Mouse (Mus musculus): ENCODE results near the gene Rab19. TPM values are rescaled to one million over a fixed set of nuclear protein-coding genes. Genes with fewer than 3 reads are reported as not detected.
"Not testable (repeated sequence)": the region's sequence is repeated elsewhere in the genome, so short reads cannot be mapped to it uniquely, and the experiment has no call there.

Gene Rab19
- polyA plus RNA-seq, 1 experiment from 2014 or later: 6.9 TPM

DNA sequence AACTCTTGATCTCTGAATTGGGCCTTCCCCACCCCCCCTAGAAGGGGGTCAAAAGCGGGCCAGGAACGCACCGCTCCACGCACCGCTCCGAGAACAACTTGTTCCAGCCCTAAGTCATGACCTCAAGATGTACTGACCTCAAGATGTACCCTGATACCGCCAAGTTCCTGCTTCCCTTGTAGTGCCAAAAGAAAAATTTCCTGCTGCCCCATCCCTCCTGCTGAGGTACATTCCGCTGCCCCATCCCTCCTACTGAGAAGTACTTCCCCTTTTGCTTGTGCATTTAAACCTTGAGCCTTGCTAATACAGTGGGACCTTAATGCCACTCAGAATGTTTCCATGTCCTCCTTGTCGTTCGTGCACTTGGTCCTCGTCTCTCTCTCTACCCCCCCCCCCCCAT lies 49.7 kb downstream of the Rab19 start:
- TF ChIP-seq EP300 (IDR thresholded peaks at IDR 0.05): no peak
- H3K9me3 ChIP-seq (ENCODE audit: low read length): no peaks in the 10 kb centered on the region
- H3K36me3 ChIP-seq (ENCODE audit: insufficient read depth, low read length): no peaks in the 10 kb centered on the region
- H3K4me3 ChIP-seq (ENCODE audit: low read depth, low read length): no peak overlapping the region
- no peak overlapping the region for H3K9ac ChIP-seq (replicated peaks; ENCODE audit: low read depth)
- no peak for DNase-seq (ENCODE audit: low spot score)
- no peak overlapping the region for H3K27ac ChIP-seq (ENCODE audit: low read length)
- H3K27me3 ChIP-seq (replicated peaks; ENCODE audit: insufficient read depth, low read length): no peaks in the 10 kb centered on the region
- H3K4me2 ChIP-seq (replicated peaks; ENCODE audit: low read depth, low read length): no peak overlapping the region
- ATAC-seq: no peak
- WGBS: 70% methylated on average over 11 of the region's 11 CpGs
- H3K4me1 ChIP-seq (ENCODE audit: insufficient read depth, low read depth, low read length): no peaks in the 10 kb centered on the region

- TF ChIP-seq EP300 (IDR thresholded peaks at IDR 0.05): no peak
- no peak for TF ChIP-seq CTCF (IDR thresholded peaks at IDR 0.05)
Observed at GRCm38 (mm10) chr6:39433174-39433573, 52.2 kb downstream of the Rab19 start.

GRCm38 (mm10) chr6:39433701-39434100 lies 52.7 kb downstream of the Rab19 start:
- TF ChIP-seq EP300 (IDR thresholded peaks at IDR 0.05): no peak
- no peak for TF ChIP-seq CTCF (IDR thresholded peaks at IDR 0.05)
- H3K4me2 ChIP-seq (replicated peaks; ENCODE audit: low read depth, low read length): no peak overlapping the region
- ATAC-seq: no peak

More at GRCm38 (mm10) chr6:39433174-39433573, 52.2 kb downstream of the Rab19 start:
- Histone ChIP-seq H3K4me3 (ENCODE audit: low read depth, low read length) (no peak overlapping the region), H3K9ac (replicated peaks; ENCODE audit: low read depth) (no peak overlapping the region), H3K36me3 (ENCODE audit: insufficient read depth, low read length) (no peaks in the 10 kb centered on the region), H3K27ac (ENCODE audit: low read length) (no peak overlapping the region), H3K4me2 (replicated peaks; ENCODE audit: low read depth, low read length) (no peak overlapping the region), H3K9me3 (ENCODE audit: low read length) (no peaks in the 10 kb centered on the region), H3K4me1 (ENCODE audit: insufficient read depth, low read depth, low read length) (no peaks in the 10 kb centered on the region), H3K27me3 (replicated peaks; ENCODE audit: insufficient read depth, low read length) (no peaks in the 10 kb centered on the region)
- ATAC-seq (no peak), DNase-seq (ENCODE audit: low spot score) (no peak)
- 70% methylated on average over 4 of the region's 4 CpGs for WGBS

GRCm38 (mm10) chr6:39434111-39434885 lies 53.3 kb downstream of the Rab19 start:
- no peaks in the 10 kb centered on the region for H3K4me1 ChIP-seq (ENCODE audit: insufficient read depth, low read depth, low read length)
- 80% methylated on average over 2 of the region's 2 CpGs for WGBS
- no peaks in the 10 kb centered on the region for H3K36me3 ChIP-seq (ENCODE audit: insufficient read depth, low read length)
- no peaks in the 10 kb centered on the region for H3K9me3 ChIP-seq (ENCODE audit: low read length)
- no peak overlapping the region for H3K4me3 ChIP-seq (ENCODE audit: low read depth, low read length)
- DNase-seq (ENCODE audit: low spot score) (no peak), ATAC-seq (no peak)
- TF ChIP-seq CTCF (IDR thresholded peaks at IDR 0.05): no peak
- TF ChIP-seq EP300 (IDR thresholded peaks at IDR 0.05): no peak
- no peak overlapping the region for H3K27ac ChIP-seq (ENCODE audit: low read length)
- no peak overlapping the region for H3K4me2 ChIP-seq (replicated peaks; ENCODE audit: low read depth, low read length)
- H3K27me3 ChIP-seq (replicated peaks; ENCODE audit: insufficient read depth, low read length): no peaks in the 10 kb centered on the region
- no peak overlapping the region for H3K9ac ChIP-seq (replicated peaks; ENCODE audit: low read depth)

More at GRCm38 (mm10) chr6:39433701-39434100, 52.7 kb downstream of the Rab19 start:
- no peaks in the 10 kb centered on the region for H3K4me1 ChIP-seq (ENCODE audit: insufficient read depth, low read depth, low read length)
- H3K27me3 ChIP-seq (replicated peaks; ENCODE audit: insufficient read depth, low read length): no peaks in the 10 kb centered on the region
- no peak for DNase-seq (ENCODE audit: low spot score)
- H3K36me3 ChIP-seq (ENCODE audit: insufficient read depth, low read length): no peaks in the 10 kb centered on the region
- H3K9ac ChIP-seq (replicated peaks; ENCODE audit: low read depth): no peak overlapping the region
- H3K4me3 ChIP-seq (ENCODE audit: low read depth, low read length): no peak overlapping the region
- H3K27ac ChIP-seq (ENCODE audit: low read length): no peak overlapping the region
- H3K9me3 ChIP-seq (ENCODE audit: low read length): no peaks in the 10 kb centered on the region

DNA sequence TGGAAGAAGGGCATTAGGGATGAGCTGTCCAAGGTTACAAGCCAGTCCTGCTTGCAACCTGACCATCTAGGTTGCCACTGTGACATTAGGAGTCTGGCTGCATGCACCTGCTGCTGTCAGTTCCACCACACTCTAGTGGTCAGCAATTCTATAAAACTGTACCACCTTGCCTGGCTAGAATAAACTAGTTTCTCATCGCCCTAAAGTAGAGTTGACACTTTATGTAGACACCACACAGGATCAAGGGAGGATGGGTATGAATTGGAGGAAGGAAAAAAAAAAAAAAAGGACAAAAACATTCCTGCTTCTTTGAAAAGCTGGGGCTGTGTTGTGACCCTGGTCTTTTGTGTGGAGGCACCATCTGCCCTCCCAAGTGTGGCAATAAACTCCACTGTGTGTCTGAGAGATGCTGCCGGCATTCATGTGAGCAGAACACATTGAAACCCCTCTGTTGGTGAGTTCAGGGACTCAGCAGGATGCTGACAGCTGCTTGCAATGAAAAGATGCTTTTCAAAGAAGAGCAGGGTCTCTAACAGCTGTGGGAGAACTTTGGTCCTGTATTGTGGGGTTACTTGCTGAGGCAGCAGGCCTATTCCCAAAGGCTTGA lies 54.0 kb downstream of the Rab19 start:
- no peaks in the 10 kb centered on the region for H3K36me3 ChIP-seq (ENCODE audit: insufficient read depth, low read length)

DNA sequence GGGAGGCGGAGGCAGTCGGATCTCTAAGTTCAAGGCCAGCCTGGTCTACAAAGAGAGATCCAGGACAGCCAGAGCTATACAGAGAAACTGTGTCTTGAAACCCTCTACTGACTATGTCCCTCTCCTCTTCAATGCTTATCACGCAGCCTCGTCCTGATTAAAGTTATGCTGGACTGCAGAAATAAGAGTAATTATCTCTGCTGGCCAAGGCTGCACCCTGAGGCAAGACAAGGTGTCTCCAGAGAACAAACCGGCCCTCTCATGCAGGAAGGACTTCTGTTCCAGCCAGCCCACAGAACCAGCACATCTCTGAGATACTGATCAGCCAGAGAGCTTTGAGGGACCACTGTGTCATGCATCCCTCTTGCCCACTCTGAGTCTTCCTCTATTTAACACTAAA lies 54.9 kb downstream of the Rab19 start:
- H3K27ac ChIP-seq (ENCODE audit: low read length): no peak overlapping the region
- ATAC-seq (no peak), DNase-seq (ENCODE audit: low spot score) (no peak)
- H3K4me3 ChIP-seq (ENCODE audit: low read depth, low read length): no peak overlapping the region
- no peaks in the 10 kb centered on the region for H3K27me3 ChIP-seq (replicated peaks; ENCODE audit: insufficient read depth, low read length)
- no peaks in the 10 kb centered on the region for H3K36me3 ChIP-seq (ENCODE audit: insufficient read depth, low read length)
- no peak for TF ChIP-seq CTCF (IDR thresholded peaks at IDR 0.05)
- no peak for TF ChIP-seq EP300 (IDR thresholded peaks at IDR 0.05)
- no peak overlapping the region for H3K9ac ChIP-seq (replicated peaks; ENCODE audit: low read depth)
- no peaks in the 10 kb centered on the region for H3K9me3 ChIP-seq (ENCODE audit: low read length)
- no peak overlapping the region for H3K4me2 ChIP-seq (replicated peaks; ENCODE audit: low read depth, low read length)
- no peaks in the 10 kb centered on the region for H3K4me1 ChIP-seq (ENCODE audit: insufficient read depth, low read depth, low read length)
- WGBS: 86% methylated on average over 5 of the region's 5 CpGs

More for the DNA sequence above, 54.0 kb downstream of the Rab19 start:
- Histone ChIP-seq H3K4me3 (ENCODE audit: low read depth, low read length) (no peak overlapping the region), H3K27ac (ENCODE audit: low read length) (no peak overlapping the region), H3K9ac (replicated peaks; ENCODE audit: low read depth) (no peak overlapping the region), H3K27me3 (replicated peaks; ENCODE audit: insufficient read depth, low read length) (no peaks in the 10 kb centered on the region), H3K4me1 (ENCODE audit: insufficient read depth, low read depth, low read length) (no peaks in the 10 kb centered on the region), H3K4me2 (replicated peaks; ENCODE audit: low read depth, low read length) (no peak overlapping the region), H3K9me3 (ENCODE audit: low read length) (no peaks in the 10 kb centered on the region)
- ATAC-seq (no peak), DNase-seq (ENCODE audit: low spot score) (no peak)
- TF ChIP-seq EP300 (IDR thresholded peaks at IDR 0.05) (no peak), CTCF (IDR thresholded peaks at IDR 0.05) (no peak)
- WGBS: 71% methylated on average over 2 of the region's 2 CpGs

GRCm38 (mm10) chr6:39437519-39437918 lies 56.5 kb downstream of the Rab19 start:
- not testable (repeated sequence) for H3K9ac ChIP-seq (replicated peaks; ENCODE audit: low read depth); H3K4me2 ChIP-seq (replicated peaks; ENCODE audit: low read depth, low read length); H3K27ac ChIP-seq (ENCODE audit: low read length); H3K9me3 ChIP-seq (ENCODE audit: low read length); H3K27me3 ChIP-seq (replicated peaks; ENCODE audit: insufficient read depth, low read length); H3K4me3 ChIP-seq (ENCODE audit: low read depth, low read length); ATAC-seq; DNase-seq (ENCODE audit: low spot score); H3K36me3 ChIP-seq (ENCODE audit: insufficient read depth, low read length); H3K4me1 ChIP-seq (ENCODE audit: insufficient read depth, low read depth, low read length)
- 89% methylated on average over 6 of the region's 6 CpGs for WGBS
